17 mouse cellular contexts compared by ENCODE assay signal in genomic region chr1:117457736-117458135, GRCm38 (mm10).
"Had no signal": no experiment of that assay in that cellular context is flagged by ENCODE, and none has a peak within 500 bp of the region (broad histone marks: within the 10 kb centered on the region; RNA-seq: fewer than 3 reads in every experiment).

No protein-coding gene starts in this region.

- ATAC-seq: lung, postnatal 0 days; midbrain, embryonic 13.5 days; midbrain, embryonic 15.5 days had no signal

- H3K36me3 ChIP-seq: lung, embryonic 15.5 days; midbrain, embryonic 13.5 days; midbrain, embryonic 15.5 days; neural tube, embryonic 12.5 days; stomach, embryonic 15.5 days had no signal

- DNase-seq: lung, adult 2 months; lung, postnatal 14 days; lung, postnatal 36 days; right cerebral cortex, postnatal 14 days; thymus, adult 2 months; thymus, postnatal 25 days; thymus, postnatal 4 days had no signal

- H3K4me1 ChIP-seq: lung, embryonic 15.5 days; megakaryocyte, embryonic 14.5 days; midbrain, embryonic 13.5 days; midbrain, embryonic 15.5 days; neural tube, embryonic 12.5 days; stomach, embryonic 15.5 days had no signal

- H3K9me3 ChIP-seq: lung, embryonic 15.5 days; midbrain, embryonic 13.5 days; midbrain, embryonic 15.5 days; neural tube, embryonic 12.5 days; stomach, embryonic 15.5 days had no signal

- H3K27ac ChIP-seq: lung, embryonic 15.5 days; macrophage; midbrain, embryonic 13.5 days; midbrain, embryonic 15.5 days; neural tube, embryonic 12.5 days; stomach, embryonic 15.5 days; stomach, postnatal 0 days had no signal

- H3K27me3 ChIP-seq: lung, embryonic 15.5 days; megakaryocyte, embryonic 14.5 days; midbrain, embryonic 13.5 days; midbrain, embryonic 15.5 days; neural tube, embryonic 12.5 days; stomach, embryonic 15.5 days had no signal

- H3K4me3 ChIP-seq: lung, embryonic 15.5 days; megakaryocyte, embryonic 14.5 days; midbrain, embryonic 13.5 days; midbrain, embryonic 15.5 days; neural tube, embryonic 12.5 days; stomach, embryonic 15.5 days had no signal

- H3K4me2 ChIP-seq: lung, embryonic 15.5 days; midbrain, embryonic 11.5 days; midbrain, embryonic 13.5 days; midbrain, embryonic 15.5 days; neural tube, embryonic 12.5 days; stomach, embryonic 15.5 days had no signal

- H3K9ac ChIP-seq: lung, embryonic 15.5 days; midbrain, embryonic 13.5 days; midbrain, embryonic 15.5 days; neural tube, embryonic 12.5 days; stomach, embryonic 15.5 days had no signal
